In genomic region chr7:19405417-19405816, GRCm38 (mm10) we compare ENCODE assay signal across 9 mouse cellular contexts. TPM values are rescaled to one million over a fixed set of nuclear protein-coding genes. Genes with fewer than 3 reads are reported as not detected.
DNase-seq lines count a peak whose midpoint lies in the region; TF ChIP-seq lines count a peak whose summit lies in the region.
"Had no signal": no experiment of that assay in that cellular context is flagged by ENCODE, and none has a peak within 500 bp of the region (broad histone marks: within the 10 kb centered on the region; RNA-seq: fewer than 3 reads in every experiment).

No protein-coding gene starts in this region.

- H3K4me1 ChIP-seq in MEL (ENCODE audit: control insufficient read depth in 1 of 2, insufficient read depth in 2 of 2, low read length in 2 of 2) = peaks cover 0 to 13% of the 10 kb centered on the region in 2 experiments; a peak in 3 of 4 replicates
- peaks cover 23% of the 10 kb centered on the region for H3K4me1 ChIP-seq in hindbrain, embryonic 10.5 days (replicated peaks)

- DNase-seq in MEL (ENCODE audit: low read depth, low spot score) = peak; percentile 89
- peak; percentile 82 for DNase-seq in cerebellum, adult 8-10 months
- peak; percentile 76 for DNase-seq in forelimb bud, embryonic 11.5 days (ENCODE audit: low read depth, low spot score)
- DNase-seq in hindbrain, embryonic 10.5 days (ENCODE audit: low spot score) = peak; percentile 86
- peak; percentile 71 for DNase-seq in layer of hippocampus, adult 9-10 months (ENCODE audit: low spot score)
- DNase-seq in lung, postnatal 14 days = peak; percentile 89
- peak; percentile 86 for DNase-seq in retina, postnatal 1 day
- peak; percentile 55 to 87 for DNase-seq in urinary bladder, adult 18-20 months (ENCODE audit: low spot score in 2 of 2)

- no peaks in the 10 kb centered on the region; a peak in 1 of 4 replicates for H3K36me3 ChIP-seq in MEL (ENCODE audit: control insufficient read depth in 1 of 2, insufficient read depth in 2 of 2, low read length in 2 of 2)
- H3K36me3 ChIP-seq in hindbrain, embryonic 10.5 days = no peaks in the 10 kb centered on the region
- H3K36me3 ChIP-seq: limb, embryonic 15.5 days had no signal

- WGBS in hindbrain, embryonic 10.5 days = 4% methylated on average over 19 of the region's 19 CpGs

- no peaks in the 10 kb centered on the region; the same call in 1 of the 2 replicates for H3K79me2 ChIP-seq in MEL (ENCODE audit: control insufficient read depth, insufficient read depth, low read length, poor library complexity)

- peak; percentile 97 for TF ChIP-seq RAD21 in MEL (IDR thresholded peaks at IDR 0.05; ENCODE audit: low read depth, low read length)

- H3K27ac ChIP-seq in MEL (ENCODE audit: control insufficient read depth, low read depth, low read length) = no peak overlapping the region
- no peak overlapping the region for H3K27ac ChIP-seq in hindbrain, embryonic 10.5 days
- H3K27ac ChIP-seq: limb, embryonic 15.5 days had no signal

- no peak for TF ChIP-seq POLR2A in MEL (IDR thresholded peaks at IDR 0.05; ENCODE audit: control insufficient read depth in 1 of 2, insufficient read depth in 1 of 2, low read depth in 1 of 2, low read length in 2 of 2, poor library complexity in 1 of 2)

- H3K9ac ChIP-seq in MEL (ENCODE audit: control insufficient read depth, low read depth, low read length, poor library complexity, severe bottlenecking) = peak overlapping the region; percentile 60
- H3K9ac ChIP-seq: limb, embryonic 15.5 days had no signal

- TF ChIP-seq CTCF in MEL (IDR thresholded peaks at IDR 0.05 in 2 of 3, conservative IDR thresholded peaks at IDR 0.05 in 1 of 3; ENCODE audit: control insufficient read depth in 1 of 3, insufficient read depth in 1 of 3, low read depth in 2 of 3, low read length in 3 of 3, poor library complexity in 1 of 3, severe bottlenecking in 1 of 3) = peak; percentile 96 to 98 (median 96)

- no peak for TF ChIP-seq EP300 in MEL (IDR thresholded peaks at IDR 0.05; ENCODE audit: low read depth in 1 of 2, low read length in 2 of 2)

- peak overlapping the region in 1 of 2 experiments; percentile 37; a peak in 2 of 4 replicates for H3K4me3 ChIP-seq in MEL (ENCODE audit: control insufficient read depth in 1 of 2, insufficient read depth in 1 of 2, low read depth in 2 of 2, low read length in 2 of 2)
- peak overlapping the region; percentile 32 for H3K4me3 ChIP-seq in hindbrain, embryonic 10.5 days
- H3K4me3 ChIP-seq: limb, embryonic 15.5 days had no signal

- no peaks in the 10 kb centered on the region for H3K9me3 ChIP-seq in MEL (replicated peaks; ENCODE audit: insufficient read depth, low read length)
- peaks cover 11% of the 10 kb centered on the region for H3K9me3 ChIP-seq in hindbrain, embryonic 10.5 days

- H3K27me3 ChIP-seq in MEL (ENCODE audit: control insufficient read depth in 1 of 2, insufficient read depth in 2 of 2, low read length in 2 of 2) = peaks cover 0 to 2% of the 10 kb centered on the region in 2 experiments; a peak in 1 of 4 replicates
- peaks cover 63% of the 10 kb centered on the region for H3K27me3 ChIP-seq in hindbrain, embryonic 10.5 days (ENCODE audit: insufficient read depth, poor library complexity, severe bottlenecking)

TF ChIP-seq in MEL, 35 proteins besides CTCF, POLR2A, EP300 and RAD21:
- no peak for TF ChIP-seq POLR2AphosphoS2 (IDR thresholded peaks at IDR 0.05; ENCODE audit: low read length)
- TF ChIP-seq GATA1 (IDR thresholded peaks at IDR 0.05; ENCODE audit: low read depth, low read length) = no peak
- TF ChIP-seq HCFC1 (IDR thresholded peaks at IDR 0.05; ENCODE audit: low read depth, low read length) = 0 out of 2 replicates have a peak, but pooled peaks have one; percentile 49
- no peak for TF ChIP-seq NELFE (IDR thresholded peaks at IDR 0.05; ENCODE audit: low read depth, low read length)
- TF ChIP-seq ETS1 (IDR thresholded peaks at IDR 0.05; ENCODE audit: low read depth, low read length) = no peak
- TF ChIP-seq CHD1 (IDR thresholded peaks at IDR 0.05; ENCODE audit: low read depth, low read length) = no peak
- TF ChIP-seq ZNF384 (IDR thresholded peaks at IDR 0.05; ENCODE audit: low read depth, low read length) = no peak
- no peak for TF ChIP-seq JUND (IDR thresholded peaks at IDR 0.05; ENCODE audit: low read depth, low read length)
- no peak for TF ChIP-seq MYB (IDR thresholded peaks at IDR 0.05; ENCODE audit: low read depth, low read length)
- TF ChIP-seq TAL1 (IDR thresholded peaks at IDR 0.05; ENCODE audit: low read length) = no peak
- no peak for TF ChIP-seq MYC (IDR thresholded peaks at IDR 0.05; ENCODE audit: low read depth, low read length)
- no peak for TF ChIP-seq ZKSCAN1 (IDR thresholded peaks at IDR 0.05; ENCODE audit: low read depth, low read length)
- TF ChIP-seq ZC3H11A (IDR thresholded peaks at IDR 0.05; ENCODE audit: low read depth, low read length) = peak; percentile 87
- 0 out of 2 replicates have a peak, but pooled peaks have one; percentile 12 for TF ChIP-seq USF1 (IDR thresholded peaks at IDR 0.05; ENCODE audit: low read depth, low read length)
- TF ChIP-seq POLR2AphosphoS5 (IDR thresholded peaks at IDR 0.05; ENCODE audit: borderline replicate concordance, low read depth, low read length) = no peak
- peak; percentile 40; the same call in 1 of the 2 replicates for TF ChIP-seq ELF1 (IDR thresholded peaks at IDR 0.05; ENCODE audit: low read depth, low read length)
- peak; percentile 59; the same call in 1 of the 2 replicates for TF ChIP-seq MXI1 (IDR thresholded peaks at IDR 0.05; ENCODE audit: low read depth, low read length)
- no peak for TF ChIP-seq ZMIZ1 (IDR thresholded peaks at IDR 0.05; ENCODE audit: low read depth, low read length)
- no peak for TF ChIP-seq GABPA (IDR thresholded peaks at IDR 0.05; ENCODE audit: low read depth, low read length)
- no peak for TF ChIP-seq TCF12 (IDR thresholded peaks at IDR 0.05; ENCODE audit: low read depth, low read length)
- TF ChIP-seq SMC3 (IDR thresholded peaks at IDR 0.05; ENCODE audit: low read depth, low read length) = peak; percentile 89
- no peak for TF ChIP-seq USF2 (IDR thresholded peaks at IDR 0.05; ENCODE audit: borderline replicate concordance in 1 of 2, insufficient read depth in 1 of 2, low read depth in 1 of 2, low read length in 2 of 2)
- TF ChIP-seq BHLHE40 (IDR thresholded peaks at IDR 0.05; ENCODE audit: borderline replicate concordance, low read depth, low read length) = peak; percentile 36; the same call in 1 of the 2 replicates
- no peak for TF ChIP-seq MAFK (IDR thresholded peaks at IDR 0.05; ENCODE audit: borderline replicate concordance, low read depth, low read length)
- no peak for TF ChIP-seq TBP (IDR thresholded peaks at IDR 0.05; ENCODE audit: low read depth, low read length)
- TF ChIP-seq SIN3A (IDR thresholded peaks at IDR 0.05; ENCODE audit: low read length) = peak; percentile 76
- TF ChIP-seq CHD2 (IDR thresholded peaks at IDR 0.05; ENCODE audit: low read length) = no peak
- TF ChIP-seq MEF2A (IDR thresholded peaks at IDR 0.05; ENCODE audit: extremely low read depth, insufficient replicate concordance, low read depth, low read length, poor library complexity, severe bottlenecking) = no peak
- TF ChIP-seq RCOR1 (IDR thresholded peaks at IDR 0.05; ENCODE audit: low read depth, low read length) = no peak
- TF ChIP-seq E2F4 (IDR thresholded peaks at IDR 0.05; ENCODE audit: borderline replicate concordance, low read depth, low read length) = no peak
- TF ChIP-seq MAX (IDR thresholded peaks at IDR 0.05; ENCODE audit: low read length) = no peak
- TF ChIP-seq UBTF (IDR thresholded peaks at IDR 0.05; ENCODE audit: borderline replicate concordance, insufficient read depth, low read depth, low read length) = no peak
- no peak for TF ChIP-seq MAZ (IDR thresholded peaks at IDR 0.05; ENCODE audit: low read depth, low read length)
- no peak for TF ChIP-seq NRF1 (IDR thresholded peaks at IDR 0.05; ENCODE audit: insufficient read depth, low read depth, low read length, poor library complexity, severe bottlenecking)
- TF ChIP-seq KAT2A (conservative IDR thresholded peaks at IDR 0.05; ENCODE audit: low read depth, low read length) = no peak

RNA-seq across cellular contexts. Expression of gene Ckm, which starts 0.8 kb away (rescaled TPM):
- not detected in 2 replicates for total RNA-seq in MEL (2012; rRNA removed)
- not detected for polyA plus RNA-seq in MEL (2012; ENCODE audit: insufficient read depth in 1 of 2, insufficient read length in 2 of 2, low read depth in 1 of 2, low replicate concordance in 2 of 2, missing spikeins in 1 of 2)
- not detected in 2 replicates for polyA plus RNA-seq in hindbrain, embryonic 10.5 days (2016; fragmentation: Nextera tagmentation; extraction: Ambion mirVana)

RNA-seq across cellular contexts. Expression of gene Klc3, which starts 1.5 kb away (rescaled TPM):
- total RNA-seq in MEL (2012; rRNA removed) = 2.7 and 3.6 TPM in 2 replicates
- under 1 TPM in 1 of 2 experiments, not detected in 1; 0.42 TPM for polyA plus RNA-seq in MEL (2012; ENCODE audit: insufficient read depth in 1 of 2, insufficient read length in 2 of 2, low read depth in 1 of 2, low replicate concordance in 2 of 2, missing spikeins in 1 of 2)
- 2.9 and 7.1 TPM in 2 replicates for polyA plus RNA-seq in hindbrain, embryonic 10.5 days (2016; fragmentation: Nextera tagmentation; extraction: Ambion mirVana)

RNA-seq across cellular contexts. Expression of gene Ercc2, which starts 23.6 kb away (rescaled TPM):
- 29.4 and 34.4 TPM in 2 replicates for total RNA-seq in MEL (2012; rRNA removed)
- polyA plus RNA-seq in MEL (2012; ENCODE audit: insufficient read depth in 1 of 2, insufficient read length in 2 of 2, low read depth in 1 of 2, low replicate concordance in 2 of 2, missing spikeins in 1 of 2) = 10 to 100 TPM in 1 of 2 experiments, not detected in 1; 44.5 TPM
- 29.0 and 33.9 TPM in 2 replicates for polyA plus RNA-seq in hindbrain, embryonic 10.5 days (2016; fragmentation: Nextera tagmentation; extraction: Ambion mirVana)

RNA-seq across cellular contexts. Expression of gene Ppp1r13l, which starts 45.9 kb away (rescaled TPM):
- total RNA-seq in MEL (2012; rRNA removed) = 1.0 and 1.5 TPM in 2 replicates
- polyA plus RNA-seq in MEL (2012; ENCODE audit: insufficient read depth in 1 of 2, insufficient read length in 2 of 2, low read depth in 1 of 2, low replicate concordance in 2 of 2, missing spikeins in 1 of 2) = 10 to 100 TPM in 1 of 2 experiments, not detected in 1; 15.9 TPM
- polyA plus RNA-seq in hindbrain, embryonic 10.5 days (2016; fragmentation: Nextera tagmentation; extraction: Ambion mirVana) = 4.7 and 5.6 TPM in 2 replicates

RNA-seq across cellular contexts. Expression of gene Cd3eap, which starts 46.1 kb away (rescaled TPM):
- 26.2 and 43.9 TPM in 2 replicates for total RNA-seq in MEL (2012; rRNA removed)
- 10 to 100 TPM in 1 of 2 experiments, not detected in 1; 49.8 TPM for polyA plus RNA-seq in MEL (2012; ENCODE audit: insufficient read depth in 1 of 2, insufficient read length in 2 of 2, low read depth in 1 of 2, low replicate concordance in 2 of 2, missing spikeins in 1 of 2)
- polyA plus RNA-seq in hindbrain, embryonic 10.5 days (2016; fragmentation: Nextera tagmentation; extraction: Ambion mirVana) = 18.7 and 24.4 TPM in 2 replicates
